Mouse (Mus musculus): ENCODE data around the gene Trub2.

Gene Trub2

DNA sequence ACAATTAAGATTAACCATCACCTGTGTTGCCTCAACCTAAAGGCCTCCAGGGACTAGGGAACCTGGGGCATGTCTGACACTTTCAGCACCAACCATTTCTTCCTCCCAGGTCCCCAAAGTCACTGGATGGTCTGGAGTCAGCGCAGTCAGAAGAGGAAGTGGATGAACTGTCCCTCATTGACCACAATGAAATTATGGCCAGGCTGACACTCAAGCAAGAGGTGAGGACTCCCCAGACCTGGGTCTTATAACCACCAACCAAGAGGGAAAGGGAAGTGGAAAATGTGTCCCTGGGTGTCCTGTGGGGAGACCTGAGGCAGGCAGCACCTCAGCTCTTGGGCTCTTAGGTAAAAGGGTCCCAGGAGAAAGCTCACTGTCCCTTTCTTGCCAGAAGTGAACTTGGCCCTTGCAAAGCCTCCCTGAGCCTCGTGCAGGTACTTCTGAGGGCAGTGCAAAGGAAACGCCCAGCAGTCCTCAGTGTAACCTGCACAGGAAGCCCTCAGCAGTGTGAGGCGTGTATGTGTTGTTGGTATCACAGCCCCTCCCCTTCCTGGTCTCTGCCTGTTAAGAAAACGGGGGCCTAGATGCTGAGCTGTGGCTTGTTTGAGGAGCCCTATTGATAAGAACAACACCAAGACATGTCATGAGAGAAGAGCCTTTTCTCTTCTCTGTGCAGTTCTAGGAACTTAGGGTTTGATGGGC lies 63.5 kb downstream of the Trub2 start:
- DNase-seq (ENCODE audit: low read depth, low spot score): peak; percentile 66

DNA sequence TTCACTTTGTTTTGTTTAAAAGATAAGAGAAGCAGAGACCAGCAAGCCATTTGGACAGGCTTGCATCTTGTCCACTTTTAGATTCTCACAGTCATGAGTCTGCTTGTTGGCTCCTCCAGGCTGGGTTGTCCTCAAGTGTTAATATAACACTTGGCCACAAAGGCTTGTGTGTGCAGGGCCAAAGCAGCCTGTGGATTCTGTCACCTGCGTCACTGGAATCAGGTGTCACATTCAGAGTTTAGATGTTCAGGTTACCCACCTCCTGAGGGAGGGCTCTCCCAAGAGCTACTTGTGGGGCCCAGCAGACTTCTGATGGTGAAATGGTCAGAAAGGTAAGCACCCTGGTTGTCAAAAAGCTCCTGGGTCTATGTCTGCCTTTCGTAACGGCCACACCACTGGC lies 65.2 kb downstream of the Trub2 start:
- DNase-seq (ENCODE audit: low read depth, low spot score): no peak

DNA sequence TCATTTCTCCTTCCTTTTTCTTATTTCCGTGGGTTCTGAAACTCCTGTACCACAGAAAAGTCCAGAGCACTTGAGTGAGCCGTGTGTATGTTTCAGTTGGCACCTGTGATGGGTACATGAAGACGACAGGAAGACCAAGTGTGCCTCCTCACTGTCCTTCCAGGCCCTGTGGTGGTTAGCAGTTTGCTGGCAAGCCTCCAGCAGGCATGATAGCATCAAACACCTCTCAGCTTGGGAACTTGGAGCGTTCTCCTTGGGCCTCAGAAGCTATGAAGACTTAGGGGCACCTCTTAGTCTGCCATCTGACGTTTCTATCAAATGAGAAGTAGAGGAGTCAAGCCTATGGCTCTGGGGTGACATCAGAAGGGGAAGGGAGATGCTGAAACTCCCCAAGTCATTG lies 69.7 kb downstream of the Trub2 start:
- no peak for DNase-seq (ENCODE audit: low read depth, low spot score)

DNA sequence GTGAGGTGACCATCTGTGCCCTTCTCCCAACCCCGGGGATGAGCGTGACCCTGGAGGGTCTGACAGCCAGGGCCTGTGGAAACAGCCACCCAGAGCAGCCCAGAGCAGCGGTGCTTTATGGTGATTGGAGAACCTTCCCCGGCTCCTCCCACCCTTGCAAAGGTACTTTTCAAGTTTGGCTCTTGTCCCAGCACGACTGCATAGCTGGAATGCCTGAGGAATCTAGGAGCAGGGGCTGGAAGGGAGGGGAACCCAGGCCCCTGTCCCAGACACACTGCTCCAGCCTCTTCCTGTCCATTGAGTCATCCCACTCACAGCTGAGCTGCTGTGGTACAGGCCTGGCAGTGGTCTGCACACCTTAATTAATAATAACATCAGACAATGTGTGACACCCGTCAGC lies 71.6 kb downstream of the Trub2 start:
- DNase-seq (ENCODE audit: low read depth, low spot score): no peak

DNA sequence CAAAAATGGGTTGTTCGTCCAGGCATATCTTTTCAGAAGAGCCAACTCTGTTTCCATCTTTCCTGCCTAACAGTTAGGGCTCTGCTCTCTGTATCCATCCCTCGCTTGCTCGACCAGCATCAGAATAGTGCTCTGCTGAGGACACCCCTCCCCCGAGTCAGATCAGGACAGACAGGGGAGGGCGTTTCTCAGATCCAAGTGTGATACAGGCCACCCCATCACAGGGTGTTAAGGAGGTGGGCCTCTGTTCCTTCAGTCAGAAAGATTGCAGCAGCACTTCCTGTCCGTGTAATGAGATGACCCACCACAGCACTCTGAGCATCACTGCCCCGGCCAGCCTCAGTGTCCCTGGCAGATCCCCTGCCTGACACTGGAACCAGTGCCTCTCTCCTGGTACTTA lies 72.2 kb downstream of the Trub2 start:
- DNase-seq (ENCODE audit: low read depth, low spot score): no peak

DNA sequence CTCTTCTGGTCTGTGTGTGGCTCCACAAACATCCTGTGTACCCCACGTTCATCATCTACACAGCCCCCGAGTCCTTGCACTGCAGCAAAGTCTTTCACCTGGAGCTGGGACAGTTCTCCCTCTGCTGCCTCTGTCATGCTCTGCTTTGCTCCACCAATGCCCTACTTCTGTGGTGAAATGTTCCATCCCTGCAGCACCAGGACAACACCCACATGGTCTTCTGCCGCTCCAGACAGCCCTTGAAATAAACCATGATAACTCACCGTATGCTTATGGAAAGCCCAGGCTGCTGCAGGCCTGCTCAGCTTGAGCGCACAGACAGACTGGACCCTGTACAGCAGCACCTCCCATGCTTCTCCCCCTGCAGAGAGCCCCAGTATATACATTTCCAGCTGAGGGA lies 74.2 kb downstream of the Trub2 start:
- DNase-seq (ENCODE audit: low read depth, low spot score): no peak

DNA sequence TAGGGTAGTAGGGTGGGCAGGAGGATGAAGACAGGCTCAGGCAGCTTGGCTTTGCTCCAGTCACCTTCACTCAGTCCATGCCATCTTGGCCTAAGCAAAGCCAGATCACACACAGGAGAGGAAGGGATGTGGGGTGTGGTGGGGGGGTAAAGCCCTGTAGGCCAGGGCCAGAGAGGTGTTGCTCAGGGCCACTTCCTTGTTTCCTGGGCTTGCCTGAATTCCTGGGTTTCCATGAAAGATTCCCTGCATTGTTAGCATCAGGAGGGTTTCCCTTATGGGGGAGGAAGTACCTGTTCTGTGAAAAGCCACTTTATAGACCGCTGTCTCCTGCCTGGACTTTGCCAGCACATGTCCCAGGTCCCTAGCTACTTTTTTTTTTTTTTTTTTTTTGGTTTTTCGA lies 74.8 kb downstream of the Trub2 start:
- DNase-seq (ENCODE audit: low read depth, low spot score): no peak

DNA sequence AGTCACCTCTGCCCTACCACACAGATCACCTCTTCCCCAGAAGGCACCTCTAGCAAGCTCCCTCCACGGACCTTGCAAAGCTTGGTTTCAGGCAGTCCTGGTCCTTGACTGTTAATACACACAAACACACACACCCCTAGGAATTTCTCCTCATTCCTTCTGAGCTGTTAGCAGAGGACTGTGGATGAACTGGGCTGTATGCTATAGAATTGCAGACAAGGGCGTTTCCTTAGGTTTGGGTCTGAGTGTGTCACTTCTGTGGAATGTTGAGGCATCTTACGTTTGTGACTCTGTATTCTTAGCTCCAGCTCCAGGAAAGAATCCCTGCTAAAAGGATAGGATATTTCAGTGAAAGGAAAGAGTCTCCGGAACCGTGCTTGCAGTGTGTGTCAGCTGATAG lies 76.4 kb downstream of the Trub2 start:
- no peak for DNase-seq (ENCODE audit: low read depth, low spot score)
